Mouse (Mus musculus) kidney, adult 11 months (tissue): ENCODE data around the gene Sept1.

Source experiments
- DNase-seq: peaks from one replicate; pipeline ENCODE4 v3.0.0; 2022

Sept1 gene

GRCm38 (mm10) chr7:127217901-127218642 lies 14.9 kb downstream of the Sept1 start:
- no peak for DNase-seq

GRCm38 (mm10) chr7:127217475-127217874 lies 15.5 kb downstream of the Sept1 start:
- DNase-seq: no peak

- DNase-seq: no peak
Observed at GRCm38 (mm10) chr7:127216307-127216706, 16.6 kb downstream of the Sept1 start.

GRCm38 (mm10) chr7:127214981-127215871 lies 17.7 kb downstream of the Sept1 start:
- DNase-seq: peak; percentile 67

- no peak for DNase-seq
Observed at GRCm38 (mm10) chr7:127214521-127214920, 18.4 kb downstream of the Sept1 start.

GRCm38 (mm10) chr7:127213930-127214329 lies 19.0 kb downstream of the Sept1 start:
- no peak for DNase-seq

- DNase-seq: no peak
Observed at GRCm38 (mm10) chr7:127213485-127213884, 19.4 kb downstream of the Sept1 start.

- no peak for DNase-seq
Observed at GRCm38 (mm10) chr7:127212432-127213250, 20.3 kb downstream of the Sept1 start.

GRCm38 (mm10) chr7:127211014-127211745 lies 21.8 kb downstream of the Sept1 start:
- no peak for DNase-seq

- no peak for DNase-seq
Observed at GRCm38 (mm10) chr7:127210266-127210665, 22.7 kb downstream of the Sept1 start.

GRCm38 (mm10) chr7:127209851-127210250 lies 23.1 kb downstream of the Sept1 start:
- DNase-seq: no peak

- DNase-seq: peak; percentile 99
Observed at GRCm38 (mm10) chr7:127208553-127209438, 24.1 kb downstream of the Sept1 start, which contains the start of gene Mylpf. Gene Mylpf (plus strand): TSS chr7:127208890.

GRCm38 (mm10) chr7:127208295-127208552 lies 24.7 kb downstream of the Sept1 start, which contains the start of gene Tbc1d10b:
Gene Tbc1d10b (minus strand): TSS chr7:127208468.
- no peak for DNase-seq

GRCm38 (mm10) chr7:127207374-127208294 lies 25.3 kb downstream of the Sept1 start:
- no peak for DNase-seq

GRCm38 (mm10) chr7:127206606-127207005 lies 26.3 kb downstream of the Sept1 start:
- no peak for DNase-seq

- DNase-seq: no peak
Observed at GRCm38 (mm10) chr7:127196484-127196883, 36.4 kb downstream of the Sept1 start.

GRCm38 (mm10) chr7:127195544-127196295 lies 37.2 kb downstream of the Sept1 start, which contains the start of gene Cd2bp2:
Gene Cd2bp2 (minus strand): TSS chr7:127196050.
- peak; percentile 97 for DNase-seq

- no peak for DNase-seq
Observed at GRCm38 (mm10) chr7:127194633-127195029, 38.3 kb downstream of the Sept1 start.

GRCm38 (mm10) chr7:127194011-127194632 lies 38.8 kb downstream of the Sept1 start:
- no peak for DNase-seq
